Mouse (Mus musculus) forebrain, embryonic 10.5 days (tissue): Measurements from ENCODE around the gene Tmem150c. TPM values are rescaled to one million over a fixed set of nuclear protein-coding genes. Genes with fewer than 3 reads are reported as not detected.

ENCODE experiments used
- DNase-seq: peaks from one replicate; pipeline ENCODE4 v3.0.0-alpha.2; 2017; ENCODE audit warnings: low spot score; ENCODE audit errors: extremely low spot score
- H3K27ac ChIP-seq: fragments of 300-500 bp; sonication (generic); 2 replicates; pipeline ENCODE4 v1.5.1; 2016; ENCODE audit warnings: mild to moderate bottlenecking
- H3K27me3 ChIP-seq: fragments of 300-500 bp; sonication (generic); 2 replicates; pipeline ENCODE4 v1.6.1; 2016; ENCODE audit warnings: mild to moderate bottlenecking; ENCODE audit not compliant: poor library complexity, severe bottlenecking
- H3K36me3 ChIP-seq: fragments of 300-500 bp; sonication (generic); replicated peaks from 2 replicates; pipeline ENCODE4 v1.6.1; 2016; ENCODE audit warnings: mild to moderate bottlenecking, moderate library complexity
- H3K4me1 ChIP-seq: fragments of 300-500 bp; sonication (generic); 2 replicates; pipeline ENCODE4 v1.6.1; 2016
- H3K4me3 ChIP-seq: fragments of 300-500 bp; sonication (generic); 2 replicates; pipeline ENCODE4 v1.5.1; 2016; ENCODE audit warnings: mild to moderate bottlenecking, moderate library complexity
- H3K9me3 ChIP-seq: fragments of 300-500 bp; sonication (generic); 2 replicates; pipeline ENCODE4 v1.6.1; 2016; ENCODE audit warnings: mild to moderate bottlenecking, moderate library complexity
- WGBS: fragments of 180-500 bp; shearing (Covaris S2); methylation state at CpG from one replicate; pipeline ENCODE4 v1.1.7; 2016; 5-methylcytosine and 5-hydroxymethylcytosine counted together
- polyA plus RNA-seq: library from polyadenylated mRNA; unstranded; fragments of >200 nt; fragmentation: Nextera tagmentation; extraction: Ambion mirVana; gene quantifications from 2 replicates; pipeline ENCODE4 v1.2.1, GENCODE M21; 2016

The Tmem150c gene
- polyA plus RNA-seq, 1 experiment from 2014 or later = 2.2 TPM

GRCm38 (mm10) chr5:100083953-100084562 lies 75.5 kb downstream of the Tmem150c start:
- 89% methylated on average over 12 of the region's 12 CpGs for WGBS
- Histone ChIP-seq H3K27ac (no peak overlapping the region), H3K36me3 (no peaks in the 10 kb centered on the region)

GRCm38 (mm10) chr5:100082006-100082405 lies 77.6 kb downstream of the Tmem150c start:
- H3K27ac ChIP-seq = no peak overlapping the region
- 90% methylated on average over 4 of the region's 4 CpGs for WGBS
- H3K27me3 ChIP-seq = no peaks in the 10 kb centered on the region
- H3K4me1 ChIP-seq = peaks cover 20% of the 10 kb centered on the region
- H3K36me3 ChIP-seq = no peaks in the 10 kb centered on the region
- H3K9me3 ChIP-seq = no peaks in the 10 kb centered on the region
- no peak for DNase-seq
- H3K4me3 ChIP-seq = no peak overlapping the region

More at GRCm38 (mm10) chr5:100083953-100084562, 75.5 kb downstream of the Tmem150c start:
- H3K27me3 ChIP-seq = no peaks in the 10 kb centered on the region
- H3K4me1 ChIP-seq = peaks cover 9% of the 10 kb centered on the region
- H3K9me3 ChIP-seq = no peaks in the 10 kb centered on the region
- no peak overlapping the region for H3K4me3 ChIP-seq
- DNase-seq = no peak

GRCm38 (mm10) chr5:100079931-100080275 lies 79.7 kb downstream of the Tmem150c start:
- peaks cover 20% of the 10 kb centered on the region for H3K4me1 ChIP-seq
- H3K27ac ChIP-seq = no peak overlapping the region
- no peaks in the 10 kb centered on the region for H3K27me3 ChIP-seq
- DNase-seq = no peak
- H3K4me3 ChIP-seq = peak overlapping the region; percentile 44; the same call in 1 of the 2 replicates
- H3K36me3 ChIP-seq = 0 out of 2 replicates have a peak, but pooled peaks cover 2% of the 10 kb centered on the region
- no peaks in the 10 kb centered on the region for H3K9me3 ChIP-seq
- WGBS = 84% methylated on average over 8 of the region's 8 CpGs

GRCm38 (mm10) chr5:100079040-100079930 lies 80.3 kb downstream of the Tmem150c start:
- peak overlapping the region; percentile 69 for H3K27ac ChIP-seq
- 35% methylated on average over 36 of the region's 36 CpGs for WGBS
- H3K4me1 ChIP-seq = peaks cover 20% of the 10 kb centered on the region
- peak overlapping the region; percentile 44 for H3K4me3 ChIP-seq
- H3K9me3 ChIP-seq = no peaks in the 10 kb centered on the region
- H3K27me3 ChIP-seq = no peaks in the 10 kb centered on the region
- DNase-seq = peak; percentile 28
- 0 out of 2 replicates have a peak, but pooled peaks cover 2% of the 10 kb centered on the region for H3K36me3 ChIP-seq

GRCm38 (mm10) chr5:100074571-100074970 lies 85.0 kb downstream of the Tmem150c start:
- H3K36me3 ChIP-seq = peaks cover 35% of the 10 kb centered on the region
- WGBS = 68% methylated on average over 4 of the region's 4 CpGs
- no peak for DNase-seq

GRCm38 (mm10) chr5:100072557-100072956 lies 87.1 kb downstream of the Tmem150c start:
- Histone ChIP-seq H3K9me3 (no peaks in the 10 kb centered on the region), H3K4me3 (no peak overlapping the region), H3K36me3 (peaks cover 51% of the 10 kb centered on the region), H3K27me3 (no peaks in the 10 kb centered on the region), H3K27ac (no peak overlapping the region), H3K4me1 (no peaks in the 10 kb centered on the region)
- 93% methylated on average over 9 of the region's 9 CpGs for WGBS
- no peak for DNase-seq

More at GRCm38 (mm10) chr5:100074571-100074970, 85.0 kb downstream of the Tmem150c start:
- Histone ChIP-seq H3K9me3 (no peaks in the 10 kb centered on the region), H3K4me3 (no peak overlapping the region), H3K27me3 (no peaks in the 10 kb centered on the region), H3K4me1 (peaks cover 16% of the 10 kb centered on the region), H3K27ac (no peak overlapping the region)

GRCm38 (mm10) chr5:100071541-100071940 lies 88.1 kb downstream of the Tmem150c start:
- H3K27ac ChIP-seq = no peak overlapping the region
- 94% methylated on average over 5 of the region's 5 CpGs for WGBS
- H3K4me3 ChIP-seq = no peak overlapping the region
- H3K9me3 ChIP-seq = no peaks in the 10 kb centered on the region
- no peak for DNase-seq
- H3K27me3 ChIP-seq = no peaks in the 10 kb centered on the region
- H3K36me3 ChIP-seq = peaks cover 61% of the 10 kb centered on the region
- H3K4me1 ChIP-seq = no peaks in the 10 kb centered on the region

- H3K9me3 ChIP-seq = no peaks in the 10 kb centered on the region
- H3K27me3 ChIP-seq = no peaks in the 10 kb centered on the region
- 31% methylated on average over 3 of the region's 3 CpGs for WGBS
- no peak overlapping the region for H3K4me3 ChIP-seq
- DNase-seq = peak; percentile 82
- H3K27ac ChIP-seq = no peak overlapping the region
- peaks cover 70% of the 10 kb centered on the region for H3K36me3 ChIP-seq
- H3K4me1 ChIP-seq = no peaks in the 10 kb centered on the region
These were observed 89.4 kb downstream of the Tmem150c start for GRCm38 (mm10) chr5:100070255-100070654.

GRCm38 (mm10) chr5:100069526-100069925 lies 90.1 kb downstream of the Tmem150c start:
- Histone ChIP-seq H3K4me1 (no peaks in the 10 kb centered on the region), H3K9me3 (no peaks in the 10 kb centered on the region), H3K27me3 (no peaks in the 10 kb centered on the region), H3K27ac (no peak overlapping the region), H3K4me3 (no peak overlapping the region), H3K36me3 (peaks cover 77% of the 10 kb centered on the region)
- 93% methylated on average over 2 of the region's 2 CpGs for WGBS
- no peak for DNase-seq

- H3K36me3 ChIP-seq = peaks cover 78% of the 10 kb centered on the region
These were observed 92.0 kb downstream of the Tmem150c start for GRCm38 (mm10) chr5:100067579-100067978.

GRCm38 (mm10) chr5:100060876-100061275 lies 98.7 kb downstream of the Tmem150c start:
- no peak overlapping the region for H3K27ac ChIP-seq
- DNase-seq = no peak
- 95% methylated on average over 14 of the region's 14 CpGs for WGBS
- H3K9me3 ChIP-seq = no peaks in the 10 kb centered on the region
- no peaks in the 10 kb centered on the region for H3K27me3 ChIP-seq
- H3K4me3 ChIP-seq = no peak overlapping the region
- H3K4me1 ChIP-seq = peaks cover 14% of the 10 kb centered on the region; the same call in 1 of the 2 replicates
- peaks cover 71% of the 10 kb centered on the region for H3K36me3 ChIP-seq

More at GRCm38 (mm10) chr5:100067579-100067978, 92.0 kb downstream of the Tmem150c start:
- DNase-seq = no peak
- Histone ChIP-seq H3K4me3 (no peak overlapping the region), H3K27me3 (no peaks in the 10 kb centered on the region), H3K9me3 (no peaks in the 10 kb centered on the region), H3K27ac (no peak overlapping the region), H3K4me1 (no peaks in the 10 kb centered on the region)
- WGBS = 94% methylated on average over 16 of the region's 16 CpGs

- Histone ChIP-seq H3K36me3 (peaks cover 56% of the 10 kb centered on the region), H3K9me3 (no peaks in the 10 kb centered on the region), H3K27me3 (no peaks in the 10 kb centered on the region), H3K4me1 (peaks cover 24% of the 10 kb centered on the region), H3K27ac (peak overlapping the region; percentile 44; the same call in 1 of the 2 replicates), H3K4me3 (no peak overlapping the region)
- WGBS = 75% methylated on average over 6 of the region's 6 CpGs
- no peak for DNase-seq
These were observed 100.3 kb downstream of the Tmem150c start for GRCm38 (mm10) chr5:100059326-100059725.

GRCm38 (mm10) chr5:100058729-100059128 lies 100.9 kb downstream of the Tmem150c start:
- H3K27ac ChIP-seq = peak overlapping the region; percentile 44; the same call in 1 of the 2 replicates
- H3K4me3 ChIP-seq = no peak overlapping the region

More at GRCm38 (mm10) chr5:100058729-100059128, 100.9 kb downstream of the Tmem150c start:
- peaks cover 50% of the 10 kb centered on the region for H3K36me3 ChIP-seq
- 80% methylated on average over 6 of the region's 6 CpGs for WGBS
- no peaks in the 10 kb centered on the region for H3K27me3 ChIP-seq
- no peaks in the 10 kb centered on the region for H3K9me3 ChIP-seq
- DNase-seq = no peak
- H3K4me1 ChIP-seq = peaks cover 27% of the 10 kb centered on the region
